Mouse (Mus musculus): Measurements from ENCODE around the gene Tmem232.

DNA sequence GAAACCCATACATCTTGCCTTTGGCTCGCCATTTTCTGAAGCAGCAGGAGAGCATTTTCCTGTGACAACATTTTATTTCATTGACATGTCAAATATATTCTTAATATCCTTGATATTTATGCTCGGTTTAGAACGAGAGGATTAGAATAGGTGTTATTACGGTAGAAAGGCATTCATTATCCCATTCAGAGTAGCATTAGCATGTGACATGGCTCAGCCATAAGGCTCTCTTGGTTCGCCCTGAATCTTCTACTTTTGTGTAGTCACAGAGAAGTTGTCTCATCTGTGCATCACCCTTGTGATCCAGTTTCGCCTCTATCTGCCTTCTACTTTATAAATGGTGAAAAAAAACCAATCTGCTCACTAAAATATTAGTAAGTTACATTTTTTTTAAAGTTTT lies 220.0 kb downstream of the Tmem232 start:
- TF ChIP-seq CTCF (IDR thresholded peaks at IDR 0.05; ENCODE audit: low read depth, low read length) (no peak), POLR2AphosphoS5 (IDR thresholded peaks at IDR 0.05; ENCODE audit: insufficient replicate concordance, low read depth, low read length) (no peak)
